Mouse (Mus musculus) testis, adult 2 months (tissue): ENCODE data around the gene Casp3. TPM values are rescaled to one million over a fixed set of nuclear protein-coding genes. Genes with fewer than 3 reads are reported as not detected.
"Not testable (repeated sequence)": the region's sequence is repeated elsewhere in the genome, so short reads cannot be mapped to it uniquely, and the experiment has no call there.

Experiments
- H3K27ac ChIP-seq: fragments of 200-500 bp; 2 replicates; pipeline ENCODE4 v1.5.1; 2012; ENCODE audit warnings: low read depth, low read length; ENCODE audit not compliant: control insufficient read depth, insufficient read depth
- H3K27me3 ChIP-seq: fragments of 200-500 bp; 2 replicates; pipeline ENCODE4 v1.6.1; 2012; ENCODE audit warnings: mild to moderate bottlenecking, low read length, moderate library complexity; ENCODE audit not compliant: control insufficient read depth, insufficient read depth
- H3K36me3 ChIP-seq: fragments of 200-500 bp; 2 replicates; pipeline ENCODE4 v1.6.1; 2012; ENCODE audit warnings: mild to moderate bottlenecking, low read length; ENCODE audit not compliant: control insufficient read depth, insufficient read depth
- H3K4me1 ChIP-seq: fragments of 200-500 bp; 2 replicates; pipeline ENCODE4 v1.6.1; 2012; ENCODE audit warnings: low read length; ENCODE audit not compliant: control insufficient read depth, insufficient read depth
- H3K4me3 ChIP-seq: fragments of 200-500 bp; 2 replicates; pipeline ENCODE4 v1.5.1; 2012; ENCODE audit warnings: low read depth, mild to moderate bottlenecking, low read length, moderate library complexity, mixed read lengths; ENCODE audit not compliant: control insufficient read depth
- CTCF ChIP-seq: fragments of 200-500 bp; IDR thresholded peaks from 2 replicates; pipeline ENCODE4 v1.5.1; 2012; ENCODE audit warnings: low read depth, mild to moderate bottlenecking, inconsistent platforms, low read length, moderate library complexity; ENCODE audit not compliant: control insufficient read depth, insufficient read depth, insufficient replicate concordance
- POLR2A ChIP-seq: fragments of 200-500 bp; IDR thresholded peaks from 2 replicates; pipeline ENCODE4 v1.6.1; 2012; ENCODE audit warnings: low read depth, mild to moderate bottlenecking, inconsistent platforms, low read length, moderate library complexity; ENCODE audit not compliant: control insufficient read depth
- polyA plus RNA-seq: library from polyadenylated mRNA; depleted of rRNA; stranded (reverse); fragments of >200 nt; gene quantifications from 2 replicates; pipeline ENCODE4 v1.2.3, GENCODE M21; 2012; rRNA removed

Casp3 gene
- polyA plus RNA-seq: 0.81 and 0.84 TPM in 2 replicates

DNA sequence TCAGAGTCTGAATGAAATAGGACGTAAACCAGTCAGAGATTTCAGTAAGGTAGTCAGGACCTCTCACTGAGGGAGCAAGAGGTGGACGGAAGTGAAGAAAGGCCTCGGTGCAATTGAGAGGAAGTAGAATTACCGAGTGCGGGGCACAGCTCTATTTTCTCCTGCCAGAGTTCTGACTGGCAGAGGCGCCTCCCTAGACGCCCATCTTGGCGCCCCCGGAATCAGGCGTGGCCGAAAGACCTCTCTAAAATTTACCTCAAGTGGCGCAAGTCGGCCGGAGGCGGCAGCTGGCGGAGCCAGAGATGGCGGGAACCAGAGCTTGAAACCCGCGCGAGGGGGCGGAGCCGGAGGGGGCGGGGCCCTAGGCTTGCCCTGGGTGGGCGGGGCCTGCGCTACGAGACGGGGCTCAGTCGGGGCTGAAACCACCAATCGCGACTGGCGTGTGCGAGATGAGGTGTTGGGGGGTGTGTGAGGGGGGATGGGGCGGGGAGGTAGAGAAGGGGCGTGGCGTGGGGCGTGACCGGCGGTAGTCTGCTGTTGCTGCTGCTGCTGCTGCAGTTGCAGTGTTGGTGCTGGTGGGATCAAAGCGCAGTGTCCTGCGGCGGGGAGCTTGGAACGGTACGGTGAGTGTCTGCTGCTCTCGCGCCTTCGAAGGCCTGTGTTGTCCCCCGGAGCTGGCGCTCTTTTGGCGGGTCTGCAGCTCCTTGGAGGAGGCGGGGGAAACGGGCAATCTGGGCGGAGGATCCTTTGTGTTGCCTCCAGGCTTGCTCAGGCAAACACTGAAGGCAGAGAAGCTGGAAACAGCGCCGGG, at the start of gene Casp3, which contains the start of gene Primpol:
Casp3 (plus strand) TSS at position 413 of the 811 bp plus-strand sequence.
Primpol (minus strand) TSS at position 334 of the 811 bp plus-strand sequence.
- TF ChIP-seq POLR2A (0 out of 2 replicates have a peak, but pooled peaks have one; percentile 59), CTCF (0 out of 2 replicates have a peak, but pooled peaks have one; percentile 0)
- H3K36me3 ChIP-seq: no peaks in the 10 kb centered on the region
- peak within 1 kb of the TSS; percentile 68 for H3K27ac ChIP-seq
- no peaks in the 10 kb centered on the region for H3K27me3 ChIP-seq
- peak within 1 kb of the TSS; percentile 92 for H3K4me3 ChIP-seq
- H3K4me1 ChIP-seq: peaks cover 13% of the 10 kb centered on the region

DNA sequence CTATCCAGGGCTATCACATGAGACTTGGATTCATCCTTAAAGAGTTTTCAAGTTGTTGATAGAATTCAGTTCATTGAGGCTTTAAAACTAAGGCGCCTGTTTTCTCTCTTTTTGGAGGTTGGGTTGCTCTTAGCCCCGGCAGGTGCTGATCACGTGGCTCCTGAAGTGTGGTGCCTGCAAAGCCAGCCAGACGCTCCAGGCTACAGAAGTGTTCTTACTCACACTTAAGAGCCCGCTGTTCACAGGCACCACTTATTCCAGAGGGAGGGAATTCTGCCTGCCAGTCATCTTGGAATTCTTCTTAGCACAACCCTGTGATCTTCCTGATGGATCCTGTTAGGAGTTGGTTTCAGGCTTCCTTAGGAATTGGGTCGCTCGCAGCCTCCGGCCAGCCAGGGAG, 49.1 kb upstream of the Casp3 start:
- Histone ChIP-seq H3K4me3 (no peak overlapping the region), H3K27ac (no peak overlapping the region), H3K27me3 (no peaks in the 10 kb centered on the region), H3K36me3 (peaks cover 6% of the 10 kb centered on the region), H3K4me1 (no peaks in the 10 kb centered on the region)
- TF ChIP-seq POLR2A (no peak), CTCF (no peak)

DNA sequence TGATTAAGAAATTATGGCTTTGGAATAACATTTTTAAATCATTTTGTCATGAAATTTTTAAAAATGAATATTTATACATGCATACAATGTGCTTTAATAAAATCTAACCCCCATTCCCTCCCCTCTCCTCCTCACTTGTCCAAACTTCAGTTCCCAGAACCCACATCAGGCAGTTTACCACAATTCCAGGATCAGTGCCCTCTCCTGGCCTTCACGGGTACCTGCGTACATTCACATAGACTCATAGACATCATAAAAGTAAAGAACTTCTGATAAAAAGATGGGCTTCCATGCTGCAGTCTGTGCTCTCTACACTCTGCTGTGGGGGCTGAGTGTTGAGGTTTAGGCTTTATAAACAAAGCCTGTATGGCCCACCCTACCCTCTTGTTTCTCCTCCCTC, 48.1 kb upstream of the Casp3 start:
- peaks cover 6% of the 10 kb centered on the region for H3K36me3 ChIP-seq
- TF ChIP-seq POLR2A: no peak
- no peak for TF ChIP-seq CTCF
- H3K4me1 ChIP-seq: no peaks in the 10 kb centered on the region

DNA sequence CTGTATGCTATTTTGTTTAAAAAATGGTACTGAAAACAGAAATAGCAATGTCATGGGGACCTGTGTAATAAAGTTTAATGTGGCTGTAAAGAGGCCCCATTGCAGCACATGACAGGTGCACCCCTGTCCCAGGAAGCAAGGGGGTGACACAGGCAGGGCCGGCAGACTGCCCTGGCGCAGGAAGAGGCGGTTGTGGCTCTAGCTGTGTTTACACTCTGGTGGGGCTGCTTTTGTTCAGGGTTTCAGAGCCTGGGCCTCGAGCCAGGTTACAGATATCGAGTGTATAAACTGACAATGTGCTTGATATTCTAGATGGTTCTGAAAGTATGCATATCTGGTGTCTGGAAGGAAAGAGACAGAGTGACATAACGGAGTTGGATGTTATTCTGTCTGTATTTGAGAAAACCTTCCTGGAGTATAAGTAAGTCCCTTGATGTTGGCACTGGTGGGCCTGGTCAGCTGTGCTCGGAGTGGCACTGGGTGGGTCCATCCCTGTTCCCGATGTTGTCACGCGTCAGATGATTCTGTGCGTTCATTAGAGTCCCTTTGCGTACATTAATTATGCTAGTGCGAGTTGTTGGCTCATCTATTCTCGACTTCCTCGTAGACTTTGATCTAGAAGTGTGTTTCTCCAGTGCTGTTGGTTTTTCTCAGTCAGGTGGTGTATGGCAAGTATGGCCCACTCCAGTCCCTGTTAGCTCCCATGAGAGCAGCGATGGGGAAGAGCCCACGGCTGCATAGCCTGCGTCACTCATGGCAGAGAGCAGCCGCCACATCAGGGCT, 47.2 kb upstream of the Casp3 start:
- no peak for TF ChIP-seq POLR2A
- TF ChIP-seq CTCF: no peak
- Histone ChIP-seq H3K27ac (no peak overlapping the region), H3K36me3 (peaks cover 7% of the 10 kb centered on the region)

More for the DNA sequence above, 48.1 kb upstream of the Casp3 start:
- H3K27me3 ChIP-seq: no peaks in the 10 kb centered on the region
- no peak overlapping the region for H3K27ac ChIP-seq
- no peak overlapping the region for H3K4me3 ChIP-seq

DNA sequence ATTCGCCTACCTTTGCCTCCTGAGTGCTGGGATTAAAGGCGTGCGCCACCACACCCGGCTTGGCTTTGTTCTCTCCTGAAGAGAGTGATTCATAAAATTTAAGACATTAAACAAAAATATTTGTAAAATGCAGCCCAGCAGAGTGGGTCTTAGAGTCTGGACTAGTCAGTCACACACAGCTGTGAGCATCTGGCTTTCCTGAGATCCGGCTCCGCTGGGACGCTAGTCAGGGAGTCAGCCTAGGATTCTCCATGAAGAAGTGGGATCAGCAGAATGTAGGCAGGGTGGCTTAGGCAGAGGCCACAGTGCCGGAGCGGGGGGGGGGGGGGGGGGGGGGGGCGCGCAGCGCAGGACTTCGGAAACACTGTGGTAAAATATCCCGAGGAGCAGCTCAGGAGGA, 46.4 kb upstream of the Casp3 start:
- Histone ChIP-seq H3K4me3 (no peak overlapping the region), H3K27me3 (no peaks in the 10 kb centered on the region), H3K27ac (no peak overlapping the region), H3K4me1 (no peaks in the 10 kb centered on the region), H3K36me3 (peaks cover 7% of the 10 kb centered on the region)
- TF ChIP-seq POLR2A: no peak
- TF ChIP-seq CTCF: no peak

More for the DNA sequence above, 47.2 kb upstream of the Casp3 start:
- H3K4me3 ChIP-seq: no peak overlapping the region
- H3K4me1 ChIP-seq: no peaks in the 10 kb centered on the region
- H3K27me3 ChIP-seq: no peaks in the 10 kb centered on the region

DNA sequence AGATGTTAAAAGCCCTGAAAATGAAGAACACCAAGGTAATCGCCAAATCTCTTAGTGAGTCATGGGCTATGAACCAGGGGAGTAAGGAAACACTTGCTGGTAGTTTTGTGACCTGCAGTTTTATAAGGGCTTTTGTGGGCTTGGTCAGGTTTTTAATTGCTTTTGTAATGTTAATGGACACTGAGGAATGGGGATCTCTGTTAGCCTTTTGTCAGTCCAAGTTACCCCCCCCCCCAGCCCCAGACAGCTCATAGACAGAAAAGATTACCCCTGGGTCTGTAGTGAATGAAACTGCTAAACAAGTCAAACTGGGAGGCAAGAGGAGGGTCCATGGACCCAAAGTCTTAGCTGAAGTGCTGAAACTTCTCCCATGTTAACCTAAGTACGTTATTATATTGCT, 43.6 kb upstream of the Casp3 start:
- Histone ChIP-seq H3K27me3 (no peaks in the 10 kb centered on the region), H3K4me1 (no peaks in the 10 kb centered on the region), H3K27ac (no peak overlapping the region), H3K36me3 (peaks cover 10% of the 10 kb centered on the region), H3K4me3 (no peak overlapping the region)
- TF ChIP-seq CTCF (no peak), POLR2A (no peak)

DNA sequence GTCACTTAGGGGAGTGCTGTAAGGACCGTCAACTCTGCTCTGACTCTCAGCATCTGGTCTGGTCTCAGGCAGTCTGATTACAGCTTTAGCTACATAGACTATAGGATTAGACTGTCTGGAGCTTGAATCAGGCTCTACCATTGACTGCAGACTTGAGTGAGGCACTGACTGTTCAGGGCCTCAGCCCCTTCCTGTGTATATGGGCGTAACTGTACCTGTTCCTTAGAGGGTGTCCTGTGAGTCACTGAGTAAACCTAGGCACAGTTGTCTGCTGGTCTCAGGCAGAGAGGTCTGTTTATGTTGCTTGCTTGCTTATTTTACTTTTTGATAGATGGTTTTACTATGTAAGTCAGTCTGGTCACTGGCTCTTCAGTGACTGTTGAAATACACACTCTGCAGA, 43.1 kb upstream of the Casp3 start:
- Histone ChIP-seq H3K27me3 (no peaks in the 10 kb centered on the region), H3K4me3 (no peak overlapping the region), H3K4me1 (no peaks in the 10 kb centered on the region), H3K36me3 (peaks cover 10% of the 10 kb centered on the region), H3K27ac (no peak overlapping the region)
- TF ChIP-seq POLR2A: no peak
- no peak for TF ChIP-seq CTCF

DNA sequence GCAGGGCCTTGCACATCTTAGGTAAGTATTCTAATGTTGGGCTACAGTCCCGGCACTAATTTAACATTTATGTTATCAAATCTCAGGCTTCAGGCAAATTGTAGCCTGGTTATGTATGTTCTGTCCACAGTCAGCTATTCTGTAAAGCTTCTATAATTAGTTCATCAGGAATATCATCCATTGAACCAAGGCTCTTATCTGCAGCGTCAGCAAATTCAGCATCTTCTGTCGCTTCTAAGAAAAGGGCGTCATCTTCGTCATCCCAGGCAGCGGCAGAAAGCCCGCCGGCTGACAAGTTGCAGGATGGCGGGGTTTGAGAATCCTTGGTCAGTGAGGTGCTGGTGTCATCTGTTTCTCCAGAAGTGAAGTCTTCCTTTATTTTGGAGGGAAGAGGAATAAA, 38.3 kb upstream of the Casp3 start:
- TF ChIP-seq POLR2A: no peak
- Histone ChIP-seq H3K36me3 (peaks cover 8% of the 10 kb centered on the region), H3K4me3 (no peak overlapping the region), H3K27ac (no peak overlapping the region), H3K4me1 (no peaks in the 10 kb centered on the region), H3K27me3 (no peaks in the 10 kb centered on the region)

DNA sequence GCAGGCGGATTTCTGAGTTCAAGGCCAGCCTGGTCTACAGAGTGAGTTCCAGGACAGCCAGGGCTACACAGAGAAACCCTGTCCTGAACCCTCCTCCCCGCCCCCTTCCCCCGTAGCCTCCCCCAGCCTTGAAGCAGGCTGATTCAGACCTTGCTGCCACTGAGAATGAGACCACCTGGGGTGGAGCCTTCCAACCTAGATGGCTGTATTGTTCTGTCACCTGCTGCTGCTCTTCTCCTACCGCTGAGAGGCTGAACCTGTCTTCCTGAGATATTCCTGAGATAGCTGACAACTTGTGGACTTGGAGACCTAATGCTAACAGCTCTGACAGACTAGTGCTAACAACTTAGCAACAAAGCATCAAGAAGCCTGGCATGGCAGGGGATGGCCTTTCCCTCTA, 32.8 kb upstream of the Casp3 start:
- not testable (repeated sequence) for H3K27me3 ChIP-seq, H3K36me3 ChIP-seq, H3K4me1 ChIP-seq, H3K27ac ChIP-seq, H3K4me3 ChIP-seq
